Mouse (Mus musculus): ENCODE measurements around the gene Atrn. TPM values are rescaled to one million over a fixed set of nuclear protein-coding genes. Genes with fewer than 3 reads are reported as not detected.

Gene Atrn
- polyA plus RNA-seq, 2 experiments, result 2.5 to 3.2 TPM

DNA sequence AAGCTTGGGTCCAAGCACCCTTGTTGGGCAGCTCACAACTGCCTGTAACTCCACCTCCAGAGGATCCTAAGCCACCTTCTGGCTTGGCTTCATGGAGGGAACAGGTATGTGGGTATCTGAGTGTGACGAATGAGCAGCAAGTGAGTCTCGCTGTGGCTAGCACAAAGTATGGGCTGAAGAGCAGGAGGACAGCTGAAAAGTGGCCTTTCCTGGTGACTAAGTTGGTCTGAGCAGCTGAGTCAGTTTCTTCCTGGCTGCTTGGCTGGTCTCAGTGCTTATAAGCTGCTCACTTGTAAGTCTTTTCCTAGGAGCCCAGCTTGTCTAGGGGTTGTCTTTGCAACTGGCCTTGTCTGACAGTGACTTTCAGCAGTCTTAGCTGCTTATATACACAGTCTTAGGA lies 130.0 kb downstream of the Atrn start:
- H3K4me3 ChIP-seq (ENCODE audit: insufficient read depth in 1 of 2, low read depth in 2 of 2, low read length in 2 of 2), result no peak overlapping the region
- no peak for TF ChIP-seq EP300 (IDR thresholded peaks at IDR 0.05; ENCODE audit: low read depth)
- no peak for TF ChIP-seq CTCF (IDR thresholded peaks at IDR 0.05; ENCODE audit: low read depth)
- DNase-seq (ENCODE audit: low read depth in 3 of 3, low spot score in 3 of 3), result no peak
- no peak for ATAC-seq (ENCODE audit: insufficient read depth)
- H3K9me3 ChIP-seq (ENCODE audit: control insufficient read depth, low read length), result no peaks in the 10 kb centered on the region
- no peaks in the 10 kb centered on the region for H3K36me3 ChIP-seq (replicated peaks; ENCODE audit: control insufficient read depth, insufficient read depth, low read depth)
- peaks cover 2 to 8% of the 10 kb centered on the region in 2 experiments; a peak in 3 of 4 replicates for H3K4me1 ChIP-seq (replicated peaks; ENCODE audit: control insufficient read depth in 2 of 2, insufficient read depth in 2 of 2, low read length in 1 of 2)
- peaks cover 27% of the 10 kb centered on the region for H3K27me3 ChIP-seq (ENCODE audit: control insufficient read depth, insufficient read depth, low read length)
- H3K27ac ChIP-seq, result no peak overlapping the region
- no peak overlapping the region for H3K9ac ChIP-seq (replicated peaks)
- H3K4me2 ChIP-seq (ENCODE audit: low read depth), result no peak overlapping the region
- 79% methylated on average over 2 of the region's 2 CpGs for WGBS (ENCODE audit: insufficient replicate concordance)

DNA sequence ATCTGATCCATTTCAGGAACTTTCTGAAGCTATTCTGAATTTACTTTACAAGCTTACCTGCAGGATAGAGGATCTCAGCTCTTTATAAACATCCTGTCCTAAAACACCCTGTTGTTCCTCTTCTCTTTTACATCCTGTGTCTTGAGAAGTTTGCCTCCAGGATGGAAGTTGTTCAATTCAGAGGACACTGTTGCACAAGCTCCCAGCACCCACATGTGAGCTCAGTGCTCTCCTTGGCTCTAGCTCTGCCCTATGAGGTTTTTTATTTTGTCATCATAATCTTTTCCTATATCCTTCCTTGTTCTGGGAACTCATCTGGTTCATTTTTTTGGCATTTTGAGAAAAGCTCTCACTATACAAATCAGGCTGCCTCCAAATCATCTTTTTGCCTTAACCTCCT lies 130.5 kb downstream of the Atrn start:
- peaks cover 2 to 7% of the 10 kb centered on the region in 2 experiments; a peak in 3 of 4 replicates for H3K4me1 ChIP-seq (replicated peaks; ENCODE audit: control insufficient read depth in 2 of 2, insufficient read depth in 2 of 2, low read length in 1 of 2)
- H3K4me2 ChIP-seq (ENCODE audit: low read depth), result no peak overlapping the region
- H3K4me3 ChIP-seq (ENCODE audit: insufficient read depth in 1 of 2, low read depth in 2 of 2, low read length in 2 of 2), result no peak overlapping the region
- peaks cover 31% of the 10 kb centered on the region for H3K27me3 ChIP-seq (ENCODE audit: control insufficient read depth, insufficient read depth, low read length)
- no peak for ATAC-seq (ENCODE audit: insufficient read depth)
- no peaks in the 10 kb centered on the region for H3K9me3 ChIP-seq (ENCODE audit: control insufficient read depth, low read length)
- no peak overlapping the region for H3K9ac ChIP-seq (replicated peaks)
- TF ChIP-seq CTCF (IDR thresholded peaks at IDR 0.05; ENCODE audit: low read depth) (no peak), EP300 (IDR thresholded peaks at IDR 0.05; ENCODE audit: low read depth) (no peak)
- H3K27ac ChIP-seq, result no peak overlapping the region
- DNase-seq (ENCODE audit: low read depth in 3 of 3, low spot score in 3 of 3), result no peak
- H3K36me3 ChIP-seq (replicated peaks; ENCODE audit: control insufficient read depth, insufficient read depth, low read depth), result no peaks in the 10 kb centered on the region

DNA sequence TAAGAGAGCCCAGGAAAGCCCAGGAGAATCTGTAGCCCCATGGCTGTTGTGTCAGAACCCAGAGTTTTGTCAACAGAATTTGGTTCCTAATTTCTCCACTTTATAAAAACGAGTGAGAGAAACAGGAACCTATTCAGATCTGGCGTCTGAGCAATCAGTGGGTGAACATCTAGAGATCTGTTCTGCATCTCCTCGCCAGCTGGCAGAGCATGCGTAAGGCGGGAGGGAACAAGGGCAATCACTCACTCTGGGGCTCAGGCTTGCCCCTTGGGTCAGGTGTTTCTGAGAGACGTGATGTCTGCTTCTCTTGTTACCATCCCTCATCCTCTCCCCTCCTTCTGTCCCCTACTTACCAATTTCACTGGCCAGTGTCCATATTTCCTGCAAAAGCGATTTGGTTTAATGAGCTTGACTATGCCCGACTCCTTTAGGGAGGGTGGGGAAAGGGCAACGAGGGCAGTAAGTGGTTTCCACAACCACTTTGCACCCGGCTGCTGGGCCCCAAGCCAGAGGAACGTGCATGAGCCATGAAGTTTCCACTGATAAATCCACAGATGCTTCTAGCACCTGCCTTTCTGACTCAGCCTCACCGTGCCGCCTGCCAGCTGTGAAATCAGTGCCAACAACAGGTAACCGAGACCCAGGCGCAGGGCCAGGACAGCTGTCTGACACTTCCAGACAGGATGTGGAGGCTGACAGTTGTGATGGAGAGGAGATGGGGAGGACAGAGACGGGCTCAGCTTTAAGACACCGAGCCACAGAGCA lies 131.1 kb downstream of the Atrn start:
- Histone ChIP-seq H3K4me1 (replicated peaks; ENCODE audit: control insufficient read depth in 2 of 2, insufficient read depth in 2 of 2, low read length in 1 of 2) (0 out of 4 replicates have a peak, but pooled peaks cover 0 to under 1% of the 10 kb centered on the region in 2 experiments), H3K27ac (no peak overlapping the region), H3K36me3 (replicated peaks; ENCODE audit: control insufficient read depth, insufficient read depth, low read depth) (no peaks in the 10 kb centered on the region), H3K27me3 (ENCODE audit: control insufficient read depth, insufficient read depth, low read length) (peaks cover 38% of the 10 kb centered on the region), H3K9me3 (ENCODE audit: control insufficient read depth, low read length) (no peaks in the 10 kb centered on the region), H3K4me2 (ENCODE audit: low read depth) (no peak overlapping the region), H3K9ac (replicated peaks) (no peak overlapping the region), H3K4me3 (ENCODE audit: insufficient read depth in 1 of 2, low read depth in 2 of 2, low read length in 2 of 2) (no peak overlapping the region)
- WGBS (ENCODE audit: insufficient replicate concordance), result 45% methylated on average over 17 of the region's 17 CpGs
- TF ChIP-seq EP300 (IDR thresholded peaks at IDR 0.05; ENCODE audit: low read depth) (no peak), CTCF (IDR thresholded peaks at IDR 0.05; ENCODE audit: low read depth) (no peak)
- ATAC-seq (ENCODE audit: insufficient read depth) (no peak), DNase-seq (ENCODE audit: low read depth in 3 of 3, low spot score in 3 of 3) (no peak)

DNA sequence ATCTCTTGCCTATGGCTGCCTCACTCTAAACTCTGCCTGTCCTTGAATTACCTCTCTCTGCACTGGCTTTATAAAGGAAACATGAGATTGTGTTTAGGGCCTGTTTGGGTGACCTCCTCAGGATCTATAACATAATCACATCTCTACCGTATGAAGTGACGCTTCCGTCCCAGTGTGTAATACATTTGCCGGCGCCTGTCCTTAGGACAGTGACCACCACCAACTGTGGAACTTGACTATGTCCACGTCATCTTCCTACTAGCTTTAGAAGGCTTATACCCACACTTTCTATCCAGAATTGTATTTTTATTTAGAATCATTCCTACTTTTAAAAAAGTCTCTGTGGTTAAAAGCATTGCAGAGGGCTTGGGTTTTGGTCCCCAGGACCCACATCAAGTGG lies 131.9 kb downstream of the Atrn start:
- H3K27me3 ChIP-seq (ENCODE audit: control insufficient read depth, insufficient read depth, low read length), result peaks cover 46% of the 10 kb centered on the region
- no peak overlapping the region for H3K4me3 ChIP-seq (ENCODE audit: insufficient read depth in 1 of 2, low read depth in 2 of 2, low read length in 2 of 2)
- DNase-seq (ENCODE audit: low read depth in 3 of 3, low spot score in 3 of 3), result no peak

DNA sequence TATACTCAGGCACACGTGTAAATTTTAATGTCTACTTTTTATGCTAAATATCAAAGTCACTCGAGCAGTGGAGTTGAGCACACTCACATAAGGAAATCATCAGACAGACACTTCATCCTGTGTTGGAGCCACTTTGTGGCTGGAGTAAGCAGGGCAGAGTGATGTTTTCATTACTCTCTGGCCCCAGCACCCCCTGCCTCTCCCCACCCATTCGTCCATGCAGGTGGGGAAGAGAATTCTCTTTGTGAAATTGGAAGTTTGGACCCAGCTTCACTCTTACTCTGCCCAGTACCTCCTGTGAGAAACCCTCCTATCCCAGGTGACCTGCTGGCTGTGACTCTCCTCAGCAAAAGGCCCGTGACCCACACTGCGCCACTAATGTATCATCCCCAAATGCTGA lies 132.4 kb downstream of the Atrn start:
- no peak overlapping the region for H3K4me2 ChIP-seq (ENCODE audit: low read depth)
- H3K27me3 ChIP-seq (ENCODE audit: control insufficient read depth, insufficient read depth, low read length), result peaks cover 50% of the 10 kb centered on the region
- ATAC-seq (ENCODE audit: insufficient read depth), result no peak

More for the DNA sequence above, 131.9 kb downstream of the Atrn start:
- Histone ChIP-seq H3K4me1 (replicated peaks; ENCODE audit: control insufficient read depth in 2 of 2, insufficient read depth in 2 of 2, low read length in 1 of 2) (no peaks in the 10 kb centered on the region), H3K27ac (no peak overlapping the region), H3K4me2 (ENCODE audit: low read depth) (no peak overlapping the region), H3K36me3 (replicated peaks; ENCODE audit: control insufficient read depth, insufficient read depth, low read depth) (no peaks in the 10 kb centered on the region), H3K9me3 (ENCODE audit: control insufficient read depth, low read length) (no peaks in the 10 kb centered on the region), H3K9ac (replicated peaks) (no peak overlapping the region)
- no peak for ATAC-seq (ENCODE audit: insufficient read depth)
- TF ChIP-seq CTCF (IDR thresholded peaks at IDR 0.05; ENCODE audit: low read depth), result no peak
- no peak for TF ChIP-seq EP300 (IDR thresholded peaks at IDR 0.05; ENCODE audit: low read depth)
- WGBS (ENCODE audit: insufficient replicate concordance), result 79% methylated on average over 6 of the region's 6 CpGs

More for the DNA sequence above, 132.4 kb downstream of the Atrn start:
- DNase-seq (ENCODE audit: low read depth in 3 of 3, low spot score in 3 of 3), result no peak
- Histone ChIP-seq H3K4me1 (replicated peaks; ENCODE audit: control insufficient read depth in 2 of 2, insufficient read depth in 2 of 2, low read length in 1 of 2) (no peaks in the 10 kb centered on the region), H3K4me3 (ENCODE audit: insufficient read depth in 1 of 2, low read depth in 2 of 2, low read length in 2 of 2) (no peak overlapping the region), H3K36me3 (replicated peaks; ENCODE audit: control insufficient read depth, insufficient read depth, low read depth) (no peaks in the 10 kb centered on the region), H3K9ac (replicated peaks) (no peak overlapping the region), H3K27ac (no peak overlapping the region), H3K9me3 (ENCODE audit: control insufficient read depth, low read length) (no peaks in the 10 kb centered on the region)
- TF ChIP-seq EP300 (IDR thresholded peaks at IDR 0.05; ENCODE audit: low read depth) (no peak), CTCF (IDR thresholded peaks at IDR 0.05; ENCODE audit: low read depth) (no peak)
- WGBS (ENCODE audit: insufficient replicate concordance), result 63% methylated on average over 5 of the region's 5 CpGs

Measured in liver, embryonic 14.5 days (tissue).